Mouse (Mus musculus) midbrain, embryonic 14.5 days (tissue): ENCODE data around the gene Map3k13. TPM values are rescaled to one million over a fixed set of nuclear protein-coding genes. Genes with fewer than 3 reads are reported as not detected.

ENCODE experiments used
- ATAC-seq: fragments of 200-750 bp; cut with Nextera tagmentation; 2 replicates; pipeline ENCODE4 v1.8.0; 2017; ENCODE audit warnings: moderate number of reproducible peaks, moderate library complexity; ENCODE audit not compliant: low FRiP score, low TSS enrichment
- DNase-seq: peaks from one replicate; pipeline ENCODE4 v3.0.0-alpha.2; 2015
- H3K27ac ChIP-seq: fragments of 300-500 bp; sonication (generic); replicated peaks from 2 replicates; pipeline ENCODE4 v1.5.1; 2014; ENCODE audit warnings: mild to moderate bottlenecking, low read depth, low read length, moderate library complexity
- H3K27me3 ChIP-seq: fragments of 300-500 bp; sonication (generic); 2 replicates; pipeline ENCODE4 v1.6.1; 2014; ENCODE audit warnings: low read length, control low read depth, mixed read lengths; ENCODE audit not compliant: control insufficient read depth, insufficient read depth
- H3K36me3 ChIP-seq: fragments of 300-500 bp; sonication (generic); 2 replicates; pipeline ENCODE4 v1.6.1; 2014; ENCODE audit warnings: low read length, control low read depth; ENCODE audit not compliant: control insufficient read depth, insufficient read depth
- H3K4me1 ChIP-seq: fragments of 300-500 bp; sonication (generic); 2 replicates; pipeline ENCODE4 v1.6.1; 2014; ENCODE audit warnings: mild to moderate bottlenecking, antibody characterized with exemption, low read length, control low read depth; ENCODE audit not compliant: control insufficient read depth, insufficient read depth
- H3K4me2 ChIP-seq: fragments of 300-500 bp; sonication (generic); 2 replicates; pipeline ENCODE4 v1.6.1; 2014; ENCODE audit warnings: mild to moderate bottlenecking, low read length, moderate library complexity
- H3K4me3 ChIP-seq: fragments of 300-500 bp; sonication (generic); replicated peaks from 2 replicates; pipeline ENCODE4 v1.5.1; 2014; ENCODE audit warnings: low read depth, low read length
- H3K9ac ChIP-seq: fragments of 300-500 bp; sonication (generic); replicated peaks from 2 replicates; pipeline ENCODE4 v1.6.1; 2014; ENCODE audit warnings: mild to moderate bottlenecking, low read length, moderate library complexity
- H3K9me3 ChIP-seq: fragments of 300-500 bp; sonication (generic); 2 replicates; pipeline ENCODE4 v1.6.1; 2016; ENCODE audit warnings: low read length, control low read depth, mixed read lengths; ENCODE audit not compliant: control insufficient read depth
- WGBS: fragments of 180-500 bp; shearing (Covaris S2); extraction: QIAGEN DNeasy Blood & Tissue Kit; methylation state at CpG from one replicate; pipeline ENCODE4 v1.1.7; 2014; 5-methylcytosine and 5-hydroxymethylcytosine counted together
- polyA plus RNA-seq: library from polyadenylated mRNA; unstranded; fragments of >200 nt; fragmentation: Nextera tagmentation; extraction: Ambion mirVana; gene quantifications from 2 replicates; pipeline ENCODE4 v1.2.1, GENCODE M21; 2014

The Map3k13 gene
- polyA plus RNA-seq, 1 experiment from 2014 or later, result 9.3 TPM

- DNase-seq (no peak), ATAC-seq (no peak)
- H3K4me3 ChIP-seq, result no peak overlapping the region
- no peaks in the 10 kb centered on the region; the same call in 1 of the 2 replicates for H3K36me3 ChIP-seq
- H3K4me2 ChIP-seq, result no peak overlapping the region
- H3K9ac ChIP-seq, result no peak overlapping the region
- no peaks in the 10 kb centered on the region for H3K27me3 ChIP-seq
- no peaks in the 10 kb centered on the region for H3K9me3 ChIP-seq
- WGBS, result 63% methylated on average over 7 of the region's 7 CpGs
- no peaks in the 10 kb centered on the region for H3K4me1 ChIP-seq
- no peak overlapping the region for H3K27ac ChIP-seq
Measured at GRCm38 (mm10) chr16:21815669-21816010, 21.5 kb downstream of the Map3k13 start.

- Histone ChIP-seq H3K27me3 (no peaks in the 10 kb centered on the region), H3K9me3 (no peaks in the 10 kb centered on the region), H3K9ac (no peak overlapping the region), H3K4me2 (no peak overlapping the region), H3K4me1 (no peaks in the 10 kb centered on the region), H3K36me3 (no peaks in the 10 kb centered on the region), H3K27ac (no peak overlapping the region), H3K4me3 (no peak overlapping the region)
- WGBS, result 58% methylated on average over 9 of the region's 9 CpGs
- ATAC-seq (no peak), DNase-seq (no peak)
Measured at GRCm38 (mm10) chr16:21818132-21818531, 24.0 kb downstream of the Map3k13 start.

GRCm38 (mm10) chr16:21818629-21819028 is 24.5 kb downstream of the Map3k13 start:
- Histone ChIP-seq H3K27me3 (no peaks in the 10 kb centered on the region), H3K4me3 (no peak overlapping the region), H3K27ac (no peak overlapping the region), H3K9me3 (no peaks in the 10 kb centered on the region), H3K4me1 (no peaks in the 10 kb centered on the region), H3K9ac (no peak overlapping the region), H3K4me2 (no peak overlapping the region), H3K36me3 (no peaks in the 10 kb centered on the region)
- no peak for DNase-seq
- 62% methylated on average over 8 of the region's 8 CpGs for WGBS
- ATAC-seq, result no peak

- Histone ChIP-seq H3K9ac (no peak overlapping the region), H3K4me3 (no peak overlapping the region), H3K4me2 (no peak overlapping the region), H3K4me1 (no peaks in the 10 kb centered on the region), H3K27ac (no peak overlapping the region), H3K27me3 (no peaks in the 10 kb centered on the region), H3K9me3 (no peaks in the 10 kb centered on the region), H3K36me3 (no peaks in the 10 kb centered on the region)
- DNase-seq (no peak), ATAC-seq (no peak)
- 81% methylated on average over 9 of the region's 9 CpGs for WGBS
Measured at GRCm38 (mm10) chr16:21825612-21826031, 31.5 kb downstream of the Map3k13 start.

GRCm38 (mm10) chr16:21827153-21827552 is 33.0 kb downstream of the Map3k13 start:
- Histone ChIP-seq H3K27ac (no peak overlapping the region), H3K27me3 (no peaks in the 10 kb centered on the region)

GRCm38 (mm10) chr16:21827581-21827980 is 33.4 kb downstream of the Map3k13 start:
- Histone ChIP-seq H3K27ac (no peak overlapping the region), H3K4me2 (no peak overlapping the region), H3K36me3 (no peaks in the 10 kb centered on the region), H3K4me3 (no peak overlapping the region), H3K27me3 (no peaks in the 10 kb centered on the region), H3K9me3 (no peaks in the 10 kb centered on the region), H3K9ac (no peak overlapping the region), H3K4me1 (no peaks in the 10 kb centered on the region)
- DNase-seq, result no peak
- no peak for ATAC-seq
- WGBS, result 90% methylated on average over 4 of the region's 4 CpGs

More at GRCm38 (mm10) chr16:21827153-21827552, 33.0 kb downstream of the Map3k13 start:
- Histone ChIP-seq H3K4me1 (no peaks in the 10 kb centered on the region), H3K4me3 (no peak overlapping the region), H3K36me3 (no peaks in the 10 kb centered on the region), H3K4me2 (no peak overlapping the region), H3K9ac (no peak overlapping the region), H3K9me3 (no peaks in the 10 kb centered on the region)
- DNase-seq, result no peak
- WGBS, result 78% methylated on average over 4 of the region's 4 CpGs
- ATAC-seq, result no peak

GRCm38 (mm10) chr16:21829711-21830110 is 35.6 kb downstream of the Map3k13 start:
- Histone ChIP-seq H3K27me3 (no peaks in the 10 kb centered on the region), H3K4me1 (no peaks in the 10 kb centered on the region), H3K9me3 (no peaks in the 10 kb centered on the region), H3K27ac (no peak overlapping the region), H3K4me2 (no peak overlapping the region), H3K4me3 (no peak overlapping the region), H3K9ac (no peak overlapping the region), H3K36me3 (no peaks in the 10 kb centered on the region)
- 43% methylated on average over 5 of the region's 5 CpGs for WGBS
- DNase-seq (no peak), ATAC-seq (no peak)

GRCm38 (mm10) chr16:21830784-21831183 is 36.6 kb downstream of the Map3k13 start:
- ATAC-seq, result no peak
- H3K4me3 ChIP-seq, result no peak overlapping the region
- H3K27ac ChIP-seq, result no peak overlapping the region
- H3K4me2 ChIP-seq, result no peak overlapping the region
- H3K4me1 ChIP-seq, result no peaks in the 10 kb centered on the region
- 75% methylated on average over 6 of the region's 6 CpGs for WGBS
- no peak overlapping the region for H3K9ac ChIP-seq
- no peaks in the 10 kb centered on the region for H3K27me3 ChIP-seq
- no peak for DNase-seq
- H3K36me3 ChIP-seq, result no peaks in the 10 kb centered on the region
- no peaks in the 10 kb centered on the region for H3K9me3 ChIP-seq

- ATAC-seq, result no peak
Measured at GRCm38 (mm10) chr16:21831764-21832163, 37.6 kb downstream of the Map3k13 start.

More at GRCm38 (mm10) chr16:21831764-21832163, 37.6 kb downstream of the Map3k13 start:
- Histone ChIP-seq H3K9ac (no peak overlapping the region), H3K4me1 (no peaks in the 10 kb centered on the region), H3K4me2 (no peak overlapping the region), H3K27me3 (no peaks in the 10 kb centered on the region), H3K27ac (no peak overlapping the region), H3K4me3 (no peak overlapping the region), H3K36me3 (no peaks in the 10 kb centered on the region), H3K9me3 (no peaks in the 10 kb centered on the region)
- 81% methylated on average over 5 of the region's 5 CpGs for WGBS
- no peak for DNase-seq
